Mouse (Mus musculus) olfactory bulb, adult 2 months (tissue): Measurements from ENCODE around the gene Cd84.

Source experiments
- CTCF ChIP-seq: fragments of 200-500 bp; IDR thresholded peaks from 2 replicates; pipeline ENCODE4 v1.5.1; 2012; ENCODE audit warnings: low read depth, mild to moderate bottlenecking, low read length, moderate library complexity; ENCODE audit not compliant: insufficient read depth
- POLR2A ChIP-seq: fragments of 200-500 bp; IDR thresholded peaks from 2 replicates; pipeline ENCODE4 v1.6.1; 2012; ENCODE audit warnings: mild to moderate bottlenecking, low read depth, low read length, moderate library complexity; ENCODE audit not compliant: insufficient read depth

DNA sequence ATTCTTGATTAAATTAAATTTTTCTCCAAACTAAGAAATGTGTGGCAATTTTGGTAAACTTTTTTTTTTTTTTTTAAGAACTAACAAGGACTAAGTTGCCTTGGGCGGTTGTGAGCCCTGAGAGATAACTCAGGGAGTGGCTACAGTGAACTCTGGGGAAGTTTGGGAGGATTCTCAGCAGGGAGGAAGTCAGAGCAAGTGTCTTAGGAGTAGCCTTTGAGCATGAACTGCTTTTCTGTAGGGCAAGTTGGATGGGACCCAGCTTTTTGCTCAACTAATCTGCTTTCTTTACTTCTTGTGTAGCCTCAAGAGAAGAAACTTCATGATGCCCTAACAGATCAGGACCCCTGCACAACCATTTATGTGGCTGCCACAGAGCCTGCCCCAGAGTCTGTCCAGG, 41.7 kb upstream of the Cd84 start:
- TF ChIP-seq CTCF: no peak
- TF ChIP-seq POLR2A: no peak
